Mouse (Mus musculus): ENCODE data around the gene Olfr1356. TPM values are rescaled to one million over a fixed set of nuclear protein-coding genes. Genes with fewer than 3 reads are reported as not detected.

Olfr1356 gene
- polyA plus RNA-seq (2012; rRNA removed), result not detected in 2 replicates

DNA sequence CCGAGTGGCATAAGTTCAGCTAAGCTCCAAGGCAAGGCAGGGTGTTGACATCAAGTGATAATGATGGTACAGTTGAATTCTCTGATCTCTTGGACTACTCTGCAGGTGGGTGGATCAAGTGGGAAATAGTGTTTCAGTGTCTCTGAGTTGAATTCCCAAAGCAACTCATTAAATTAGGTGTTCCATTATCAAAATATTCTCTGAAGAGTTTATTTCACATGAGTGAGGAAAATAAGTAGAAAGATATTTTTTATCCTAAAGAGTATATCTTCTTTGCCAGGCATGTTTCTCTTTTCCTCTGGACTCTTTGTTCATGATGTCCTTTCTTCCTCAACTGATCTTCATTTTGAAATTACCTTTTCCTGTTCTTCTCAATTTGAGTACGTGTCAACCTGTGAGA is at the start of gene Olfr1356:
Gene Olfr1356, minus strand, starts transcription at position 101 of the 400 bp plus-strand sequence.

GRCm38 (mm10) chr10:78875240-78875639 is 23.3 kb upstream of the Olfr1356 start, which contains the start of gene Olfr1355:
TSS of gene Olfr1355 (plus strand) at chr10:78875540.

Other genes with a start within 250 kb of the Olfr1356 start
- gene Olfr1357, start 234.1 kb downstream of the Olfr1356 start, polyA plus RNA-seq (2012; rRNA removed), result not detected in 2 replicates
- 4.7 and 5.8 TPM in 2 replicates for gene Casp14, start 133.9 kb downstream of the Olfr1356 start, polyA plus RNA-seq (2012; rRNA removed)
- not detected in 2 replicates for gene Ccdc105, start 99.1 kb downstream of the Olfr1356 start, polyA plus RNA-seq (2012; rRNA removed)
- 0.19 and 0.45 TPM in 2 replicates for gene Slc1a6, start 71.7 kb downstream of the Olfr1356 start, polyA plus RNA-seq (2012; rRNA removed)
- not detected in 2 replicates for gene Olfr1355, start 23.4 kb upstream of the Olfr1356 start, polyA plus RNA-seq (2012; rRNA removed)
- gene Olfr1354, start 61.0 kb upstream of the Olfr1356 start, polyA plus RNA-seq (2012; rRNA removed), result not detected in 2 replicates
- gene Olfr8, start 98.5 kb upstream of the Olfr1356 start, polyA plus RNA-seq (2012; rRNA removed), result not detected in 2 replicates
- not detected in 2 replicates for gene Olfr1353, start 111.1 kb upstream of the Olfr1356 start, polyA plus RNA-seq (2012; rRNA removed)
- not detected in 2 replicates for gene Olfr1352, start 128.9 kb upstream of the Olfr1356 start, polyA plus RNA-seq (2012; rRNA removed)
- not detected in 2 replicates for gene Olfr1351, start 160.3 kb upstream of the Olfr1356 start, polyA plus RNA-seq (2012; rRNA removed)
- gene Olfr57, start 176.6 kb upstream of the Olfr1356 start, polyA plus RNA-seq (2012; rRNA removed), result not detected in 2 replicates
- gene 2610008E11Rik, start 245.4 kb upstream of the Olfr1356 start, polyA plus RNA-seq (2012; rRNA removed), result 0.11 and 0.47 TPM in 2 replicates